Mouse (Mus musculus) neural tube, embryonic 12.5 days (tissue): ENCODE results near the gene Acad10. TPM values are rescaled to one million over a fixed set of nuclear protein-coding genes. Genes with fewer than 3 reads are reported as not detected.
"Not testable (repeated sequence)": the region's sequence is repeated elsewhere in the genome, so short reads cannot be mapped to it uniquely, and the experiment has no call there.

Experiments used
- ATAC-seq: fragments of 200-750 bp; cut with Nextera tagmentation; 2 replicates; pipeline ENCODE4 v1.8.0; 2017; ENCODE audit warnings: low read depth, mild to moderate bottlenecking, moderate TSS enrichment, moderate library complexity; ENCODE audit not compliant: low FRiP score
- H3K27ac ChIP-seq: fragments of 300-500 bp; sonication (generic); 2 replicates; pipeline ENCODE4 v1.5.1; 2016
- H3K27me3 ChIP-seq: fragments of 300-500 bp; sonication (generic); replicated peaks from 2 replicates; pipeline ENCODE4 v1.6.1; 2016; ENCODE audit warnings: mild to moderate bottlenecking
- H3K36me3 ChIP-seq: fragments of 300-500 bp; sonication (generic); 2 replicates; pipeline ENCODE4 v1.6.1; 2016; ENCODE audit warnings: mild to moderate bottlenecking
- H3K4me1 ChIP-seq: fragments of 300-500 bp; sonication (generic); 2 replicates; pipeline ENCODE4 v1.6.1; 2016
- H3K4me2 ChIP-seq: fragments of 300-500 bp; sonication (generic); replicated peaks from 2 replicates; pipeline ENCODE4 v1.6.1; 2016; ENCODE audit warnings: mild to moderate bottlenecking
- H3K4me3 ChIP-seq: fragments of 300-500 bp; sonication (generic); 2 replicates; pipeline ENCODE4 v1.5.1; 2016
- H3K9ac ChIP-seq: fragments of 300-500 bp; sonication (generic); 2 replicates; pipeline ENCODE4 v1.6.1; 2016; ENCODE audit warnings: mild to moderate bottlenecking
- H3K9me3 ChIP-seq: fragments of 300-500 bp; sonication (generic); 2 replicates; pipeline ENCODE4 v1.6.1; 2016; ENCODE audit warnings: mild to moderate bottlenecking
- WGBS: fragments of 180-500 bp; shearing (Covaris S2); methylation state at CpG from one replicate; pipeline ENCODE4 v1.1.7; 2016; 5-methylcytosine and 5-hydroxymethylcytosine counted together
- polyA plus RNA-seq: library from polyadenylated mRNA; unstranded; fragments of >200 nt; fragmentation: Nextera tagmentation; extraction: Ambion mirVana; gene quantifications from 2 replicates; pipeline ENCODE4 v1.2.1, GENCODE M21; 2016

Gene Acad10
- polyA plus RNA-seq, 1 experiment from 2014 or later, result 1.7 TPM

- not testable (repeated sequence) for H3K4me2 ChIP-seq, H3K9me3 ChIP-seq, H3K27ac ChIP-seq, H3K27me3 ChIP-seq, ATAC-seq, H3K4me3 ChIP-seq, H3K9ac ChIP-seq, H3K36me3 ChIP-seq, H3K4me1 ChIP-seq
- 59% methylated on average over 8 of the region's 8 CpGs for WGBS
Measured at GRCm38 (mm10) chr5:121609556-121610135, 50.7 kb downstream of the Acad10 start.

GRCm38 (mm10) chr5:121606151-121606550 is 54.2 kb downstream of the Acad10 start:
- Histone ChIP-seq H3K36me3 (no peaks in the 10 kb centered on the region), H3K9me3 (no peaks in the 10 kb centered on the region), H3K4me1 (no peaks in the 10 kb centered on the region), H3K4me2 (no peak overlapping the region), H3K27me3 (no peaks in the 10 kb centered on the region), H3K9ac (no peak overlapping the region), H3K27ac (no peak overlapping the region), H3K4me3 (no peak overlapping the region)
- ATAC-seq, result no peak
- WGBS, result 3% methylated on average over 2 of the region's 2 CpGs

GRCm38 (mm10) chr5:121603815-121604214 is 56.5 kb downstream of the Acad10 start:
- not testable (repeated sequence) for H3K27ac ChIP-seq, H3K9ac ChIP-seq, H3K27me3 ChIP-seq, H3K9me3 ChIP-seq, ATAC-seq, H3K36me3 ChIP-seq, H3K4me3 ChIP-seq, H3K4me1 ChIP-seq, H3K4me2 ChIP-seq
- WGBS, result 77% methylated on average over 1 of the region's 1 CpGs

- no peaks in the 10 kb centered on the region for H3K27me3 ChIP-seq
- no peak overlapping the region for H3K4me2 ChIP-seq
- H3K4me1 ChIP-seq, result no peaks in the 10 kb centered on the region
- no peaks in the 10 kb centered on the region for H3K9me3 ChIP-seq
- WGBS, result 35% methylated on average over 9 of the region's 9 CpGs
- H3K36me3 ChIP-seq, result no peaks in the 10 kb centered on the region
- no peak for ATAC-seq
- H3K4me3 ChIP-seq, result no peak overlapping the region
- H3K27ac ChIP-seq, result no peak overlapping the region
- no peak overlapping the region for H3K9ac ChIP-seq
Measured at GRCm38 (mm10) chr5:121601547-121602299, 58.6 kb downstream of the Acad10 start.

- H3K4me1 ChIP-seq, result no peaks in the 10 kb centered on the region
- no peak overlapping the region for H3K27ac ChIP-seq
- no peak overlapping the region for H3K9ac ChIP-seq
- H3K27me3 ChIP-seq, result no peaks in the 10 kb centered on the region
- 59% methylated on average over 13 of the region's 13 CpGs for WGBS
- no peak for ATAC-seq
- no peak overlapping the region for H3K4me3 ChIP-seq
- no peak overlapping the region for H3K4me2 ChIP-seq
- no peaks in the 10 kb centered on the region for H3K9me3 ChIP-seq
- H3K36me3 ChIP-seq, result no peaks in the 10 kb centered on the region
Measured at GRCm38 (mm10) chr5:121598871-121599610, 61.3 kb downstream of the Acad10 start.

GRCm38 (mm10) chr5:121597991-121598537 is 62.2 kb downstream of the Acad10 start:
- no peak overlapping the region for H3K9ac ChIP-seq
- H3K4me2 ChIP-seq, result no peak overlapping the region
- H3K36me3 ChIP-seq, result no peaks in the 10 kb centered on the region
- 73% methylated on average over 7 of the region's 7 CpGs for WGBS
- no peaks in the 10 kb centered on the region for H3K27me3 ChIP-seq
- H3K9me3 ChIP-seq, result no peaks in the 10 kb centered on the region
- ATAC-seq, result no peak
- no peak overlapping the region for H3K27ac ChIP-seq
- peaks cover 2% of the 10 kb centered on the region for H3K4me1 ChIP-seq
- no peak overlapping the region for H3K4me3 ChIP-seq

GRCm38 (mm10) chr5:121597332-121597731 is 63.0 kb downstream of the Acad10 start:
- WGBS, result 73% methylated on average over 4 of the region's 4 CpGs
- Histone ChIP-seq H3K36me3 (no peaks in the 10 kb centered on the region), H3K4me3 (no peak overlapping the region), H3K4me2 (no peak overlapping the region), H3K9me3 (no peaks in the 10 kb centered on the region), H3K9ac (no peak overlapping the region), H3K4me1 (peaks cover 4% of the 10 kb centered on the region), H3K27me3 (no peaks in the 10 kb centered on the region), H3K27ac (no peak overlapping the region)
- no peak for ATAC-seq

- Histone ChIP-seq H3K4me3 (no peak overlapping the region), H3K36me3 (no peaks in the 10 kb centered on the region), H3K4me2 (no peak overlapping the region), H3K27me3 (no peaks in the 10 kb centered on the region), H3K4me1 (peaks cover 8% of the 10 kb centered on the region), H3K27ac (no peak overlapping the region), H3K9ac (no peak overlapping the region), H3K9me3 (no peaks in the 10 kb centered on the region)
- WGBS, result 87% methylated on average over 6 of the region's 6 CpGs
- no peak for ATAC-seq
Measured at GRCm38 (mm10) chr5:121596226-121596625, 64.1 kb downstream of the Acad10 start.

- ATAC-seq, result no peak
- no peaks in the 10 kb centered on the region for H3K9me3 ChIP-seq
- H3K27me3 ChIP-seq, result no peaks in the 10 kb centered on the region
- no peak overlapping the region for H3K9ac ChIP-seq
- H3K27ac ChIP-seq, result no peak overlapping the region
- H3K4me2 ChIP-seq, result no peak overlapping the region
- peaks cover 8% of the 10 kb centered on the region for H3K4me1 ChIP-seq
- no peaks in the 10 kb centered on the region for H3K36me3 ChIP-seq
- 85% methylated on average over 6 of the region's 6 CpGs for WGBS
- no peak overlapping the region for H3K4me3 ChIP-seq
Measured at GRCm38 (mm10) chr5:121595758-121596157, 64.6 kb downstream of the Acad10 start.

GRCm38 (mm10) chr5:121594714-121595313 is 65.5 kb downstream of the Acad10 start:
- Histone ChIP-seq H3K27ac (no peak overlapping the region), H3K9ac (no peak overlapping the region), H3K4me2 (peak overlapping the region; percentile 97; the same call in 1 of the 2 replicates), H3K9me3 (no peaks in the 10 kb centered on the region), H3K4me1 (peaks cover 8% of the 10 kb centered on the region), H3K36me3 (no peaks in the 10 kb centered on the region), H3K27me3 (no peaks in the 10 kb centered on the region), H3K4me3 (no peak overlapping the region)
- ATAC-seq, result no peak
- 88% methylated on average over 6 of the region's 6 CpGs for WGBS

GRCm38 (mm10) chr5:121593451-121594401 is 66.6 kb downstream of the Acad10 start, which contains the start of gene Aldh2:
Gene Aldh2, minus strand, starts transcription at chr5:121593824.
- peaks cover 8% of the 10 kb centered on the region for H3K4me1 ChIP-seq
- 3% methylated on average over 47 of the region's 47 CpGs for WGBS
- peak within 1 kb of the TSS; percentile 68 for H3K9ac ChIP-seq
- H3K4me2 ChIP-seq, result peak within 1 kb of the TSS; percentile 97
- no peaks in the 10 kb centered on the region for H3K9me3 ChIP-seq
- peak within 1 kb of the TSS; percentile 61 for H3K4me3 ChIP-seq
- peak; percentile 62 for ATAC-seq
- H3K27me3 ChIP-seq, result no peaks in the 10 kb centered on the region
- H3K27ac ChIP-seq, result no peak within 1 kb of the TSS
- H3K36me3 ChIP-seq, result no peaks in the 10 kb centered on the region
